Mouse (Mus musculus) forebrain, postnatal 0 days (tissue): ENCODE measurements around the gene Dnajc6. TPM values are rescaled to one million over a fixed set of nuclear protein-coding genes. Genes with fewer than 3 reads are reported as not detected.

Experiments used
- ATAC-seq: fragments of 200-750 bp; cut with Nextera tagmentation; 2 replicates; pipeline ENCODE4 v1.8.0; 2017; ENCODE audit warnings: mild to moderate bottlenecking, moderate library complexity
- DNase-seq: peaks from one replicate; pipeline ENCODE4 v3.0.0-alpha.2; 2015
- H3K27ac ChIP-seq: fragments of 300-500 bp; sonication (generic); 2 replicates; pipeline ENCODE4 v1.5.1; 2014; ENCODE audit warnings: low read depth, mild to moderate bottlenecking, antibody characterized with exemption, low read length, moderate library complexity, mixed read lengths
- H3K27me3 ChIP-seq: fragments of 300-500 bp; sonication (generic); 2 replicates; pipeline ENCODE4 v1.6.1; 2014; ENCODE audit warnings: mild to moderate bottlenecking, low read length, mixed read lengths; ENCODE audit not compliant: insufficient read depth
- H3K36me3 ChIP-seq: fragments of 300-500 bp; sonication (generic); 2 replicates; pipeline ENCODE4 v1.6.1; 2014; ENCODE audit warnings: mild to moderate bottlenecking, moderate library complexity; ENCODE audit not compliant: insufficient read depth
- H3K4me1 ChIP-seq: fragments of 300-500 bp; sonication (generic); 2 replicates; pipeline ENCODE4 v1.6.1; 2014; ENCODE audit warnings: antibody characterized with exemption; ENCODE audit not compliant: insufficient read depth
- H3K4me2 ChIP-seq: fragments of 300-500 bp; sonication (generic); 2 replicates; pipeline ENCODE4 v1.6.1; 2014; ENCODE audit warnings: low read depth, mild to moderate bottlenecking, moderate library complexity
- H3K4me3 ChIP-seq: fragments of 300-500 bp; sonication (generic); 2 replicates; pipeline ENCODE4 v1.5.1; 2014; ENCODE audit warnings: low read depth, low read length, mixed read lengths
- H3K9ac ChIP-seq: fragments of 300-500 bp; sonication (generic); 2 replicates; pipeline ENCODE4 v1.6.1; 2014; ENCODE audit warnings: mild to moderate bottlenecking
- H3K9me3 ChIP-seq: fragments of 300-500 bp; sonication (generic); 2 replicates; pipeline ENCODE4 v1.6.1; 2016; ENCODE audit warnings: low read length
- CTCF ChIP-seq: sonication (generic); IDR thresholded peaks from 2 replicates; pipeline ENCODE4 v1.5.1; 2016; ENCODE audit warnings: antibody characterized with exemption, control low read depth, low read depth
- WGBS: fragments of 180-500 bp; shearing (Covaris S2); extraction: QIAGEN DNeasy Blood & Tissue Kit; methylation state at CpG from one replicate; pipeline ENCODE4 v1.1.7; 2014; 5-methylcytosine and 5-hydroxymethylcytosine counted together
- polyA plus RNA-seq: library from polyadenylated mRNA; unstranded; fragments of >200 nt; fragmentation: Nextera tagmentation; extraction: Ambion mirVana; gene quantifications from 2 replicates; pipeline ENCODE4 v1.2.1, GENCODE M21; 2015
- total RNA-seq: library from RNA; depleted of rRNA; stranded (reverse); fragments of >200 nt; gene quantifications from 2 replicates; pipeline ENCODE4 v1.2.3, GENCODE M21; 2014

Gene Dnajc6
- total and polyA plus RNA-seq, 2 experiments from 2014 or later, result 46.0 to 153 TPM

DNA sequence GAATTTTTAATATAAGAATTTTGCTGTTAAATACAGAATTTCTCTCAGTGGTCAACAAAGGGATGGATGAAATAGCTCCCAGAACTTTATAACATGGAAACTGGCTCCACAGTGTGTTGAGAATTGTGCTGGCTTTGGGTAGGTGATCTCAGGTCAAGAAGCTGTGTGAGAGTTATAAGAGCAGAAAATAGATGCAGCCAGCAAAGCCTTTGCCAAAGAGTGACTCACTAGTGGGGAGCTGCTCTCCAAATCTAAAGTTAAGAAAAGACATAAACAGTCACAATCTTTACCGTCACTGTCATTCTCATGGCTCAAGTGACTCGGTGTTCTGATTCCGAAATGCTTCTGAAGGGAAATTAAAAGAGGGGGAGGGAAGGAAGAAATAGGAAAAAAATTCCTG, 23.7 kb upstream of the Dnajc6 start:
- TF ChIP-seq CTCF, result no peak
- no peak for ATAC-seq
- no peaks in the 10 kb centered on the region for H3K27me3 ChIP-seq
- no peak overlapping the region for H3K4me2 ChIP-seq
- H3K27ac ChIP-seq, result no peak overlapping the region
- no peak overlapping the region for H3K4me3 ChIP-seq
- H3K9me3 ChIP-seq, result no peaks in the 10 kb centered on the region
- DNase-seq, result no peak
- 82% methylated on average over 3 of the region's 3 CpGs for WGBS
- H3K9ac ChIP-seq, result no peak overlapping the region
- H3K4me1 ChIP-seq, result no peaks in the 10 kb centered on the region
- no peaks in the 10 kb centered on the region for H3K36me3 ChIP-seq

DNA sequence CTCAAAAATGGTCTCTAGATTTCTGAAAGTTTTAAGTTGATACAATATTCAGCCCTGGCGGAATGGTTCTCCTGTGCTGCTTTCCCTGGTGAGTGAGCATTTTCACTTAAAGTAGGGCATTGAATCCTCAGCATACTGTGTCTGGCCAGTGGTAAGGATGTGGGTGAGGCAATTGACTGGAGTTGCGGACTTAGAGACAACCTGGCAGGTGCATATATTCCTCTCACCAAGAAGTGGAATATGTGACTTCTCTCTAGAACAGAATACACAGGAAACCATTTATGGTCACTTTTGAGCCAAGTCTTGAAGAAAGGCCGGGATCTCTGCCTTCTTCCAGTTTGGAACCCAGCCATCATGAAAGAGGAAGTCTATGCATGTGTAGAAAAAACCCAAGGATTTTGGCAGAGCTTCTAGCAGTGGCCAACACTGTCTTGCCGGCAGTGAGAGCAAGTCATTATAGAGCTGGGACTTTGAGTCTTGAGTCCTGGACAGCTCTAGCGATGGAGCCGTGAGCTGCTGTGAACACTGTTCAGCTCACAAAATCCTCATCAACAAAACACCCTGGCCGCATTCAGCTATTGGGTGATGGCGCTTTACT, 6.0 kb upstream of the Dnajc6 start:
- no peak for TF ChIP-seq CTCF
- Histone ChIP-seq H3K4me2 (no peak overlapping the region), H3K27ac (no peak overlapping the region), H3K9ac (no peak overlapping the region), H3K4me1 (no peaks in the 10 kb centered on the region), H3K36me3 (no peaks in the 10 kb centered on the region), H3K4me3 (no peak overlapping the region), H3K9me3 (no peaks in the 10 kb centered on the region), H3K27me3 (no peaks in the 10 kb centered on the region)
- DNase-seq (no peak), ATAC-seq (no peak)
- 83% methylated on average over 8 of the region's 8 CpGs for WGBS

DNA sequence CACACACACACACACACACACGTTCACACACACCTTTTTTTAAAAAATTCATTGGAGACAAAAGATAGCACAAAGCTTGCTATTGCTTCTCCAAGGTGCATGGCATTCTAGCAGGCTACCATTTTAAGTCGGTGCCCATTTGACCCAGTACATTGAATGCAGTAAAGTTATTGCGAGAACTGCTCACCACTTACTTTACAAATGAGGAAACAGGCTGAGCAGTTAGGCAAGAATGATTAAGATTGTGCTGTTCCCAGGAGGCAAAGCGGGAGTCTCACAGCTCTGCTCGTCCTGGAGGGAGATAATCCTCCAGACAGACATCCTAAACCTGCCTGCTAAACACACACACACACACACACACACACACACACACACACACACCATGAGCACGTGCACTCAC, 4.7 kb upstream of the Dnajc6 start:
- H3K27ac ChIP-seq, result no peak overlapping the region
- no peak overlapping the region for H3K4me2 ChIP-seq
- no peaks in the 10 kb centered on the region for H3K9me3 ChIP-seq
- no peak overlapping the region for H3K4me3 ChIP-seq
- no peak overlapping the region for H3K9ac ChIP-seq
- no peaks in the 10 kb centered on the region for H3K36me3 ChIP-seq
- ATAC-seq (no peak), DNase-seq (no peak)
- no peaks in the 10 kb centered on the region for H3K4me1 ChIP-seq
- WGBS, result 75% methylated on average over 6 of the region's 6 CpGs
- TF ChIP-seq CTCF, result no peak
- peaks cover 5% of the 10 kb centered on the region for H3K27me3 ChIP-seq

DNA sequence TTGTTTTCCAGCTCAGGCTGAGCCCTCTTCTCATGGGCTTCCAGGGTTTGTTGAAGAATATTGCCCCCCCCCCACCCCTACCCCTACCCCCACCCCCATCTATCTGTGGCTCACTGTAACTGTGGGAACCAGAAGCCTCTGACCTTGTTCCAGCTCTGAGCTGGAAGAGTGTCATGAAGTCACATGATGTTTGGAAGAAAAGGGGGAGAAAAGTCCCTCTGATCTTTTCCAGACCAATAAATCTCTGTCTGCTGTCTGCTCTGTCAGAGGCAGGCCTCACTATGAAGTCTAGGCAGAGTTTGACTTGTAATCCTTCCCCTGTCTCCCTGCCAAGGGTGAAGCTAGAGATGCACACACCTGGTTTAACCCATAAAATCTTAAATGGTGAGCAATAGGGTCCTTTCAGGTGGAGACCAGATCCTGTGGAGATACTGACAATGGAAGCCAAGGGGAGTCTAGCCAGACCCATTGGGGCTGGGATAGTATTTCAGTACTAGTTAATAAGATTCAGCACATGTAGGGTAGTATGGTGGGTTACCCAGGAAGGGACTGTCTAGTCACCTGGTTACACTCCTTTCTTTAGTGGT, 2.7 kb upstream of the Dnajc6 start:
- Histone ChIP-seq H3K27ac (no peak overlapping the region), H3K4me1 (peaks cover 7% of the 10 kb centered on the region; the same call in 1 of the 2 replicates), H3K27me3 (peaks cover 5% of the 10 kb centered on the region), H3K4me3 (no peak overlapping the region), H3K4me2 (no peak overlapping the region), H3K36me3 (no peaks in the 10 kb centered on the region), H3K9ac (no peak overlapping the region), H3K9me3 (no peaks in the 10 kb centered on the region)
- TF ChIP-seq CTCF, result no peak
- DNase-seq (no peak), ATAC-seq (no peak)

DNA sequence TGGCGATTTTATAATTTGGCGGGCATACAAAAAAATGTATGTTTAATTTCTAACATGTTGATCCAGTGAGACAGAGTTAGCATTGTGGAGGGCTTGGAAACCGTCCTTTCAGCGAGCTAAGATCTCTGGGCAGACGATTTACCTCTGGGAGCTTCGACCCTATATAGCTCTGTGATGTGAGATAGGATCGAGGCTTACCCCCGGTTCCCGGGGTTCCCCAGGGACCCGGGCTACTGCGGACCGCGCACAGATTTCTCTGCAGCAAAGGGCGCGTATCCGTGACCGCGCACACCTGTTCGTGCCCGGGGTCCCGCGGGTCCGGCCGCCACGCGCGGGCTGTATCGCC, 287 bp upstream of the Dnajc6 start:
- 2% methylated on average over 28 of the region's 28 CpGs for WGBS
- ATAC-seq, result peak; percentile 53
- Histone ChIP-seq H3K27me3 (peaks cover 5% of the 10 kb centered on the region), H3K4me3 (peak overlapping the region; percentile 67), H3K9ac (peak overlapping the region; percentile 66), H3K27ac (no peak overlapping the region), H3K4me1 (peaks cover 7% of the 10 kb centered on the region; the same call in 1 of the 2 replicates), H3K4me2 (peak overlapping the region; percentile 92), H3K9me3 (no peaks in the 10 kb centered on the region), H3K36me3 (no peaks in the 10 kb centered on the region)
- TF ChIP-seq CTCF, result no peak
- no peak for DNase-seq

DNA sequence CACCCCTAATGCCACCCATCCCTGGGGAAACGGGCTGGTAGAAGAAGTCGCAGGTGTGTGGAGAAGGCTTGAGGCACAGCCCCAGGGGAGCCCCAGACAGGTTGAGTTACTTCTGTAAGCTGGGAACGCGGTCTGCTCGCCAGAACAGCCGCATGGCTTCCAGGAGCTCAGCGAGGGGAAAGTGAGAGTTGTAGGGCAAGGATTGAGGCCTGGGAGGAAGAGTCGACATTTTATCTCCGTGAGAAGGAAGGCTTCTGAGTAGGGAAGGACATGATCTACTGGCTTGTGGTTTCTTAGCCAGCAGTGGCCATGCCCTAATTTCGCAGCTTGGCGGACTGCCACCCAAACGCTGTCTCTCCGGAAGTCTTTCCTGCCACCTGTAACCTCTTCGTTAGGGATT, 888 bp downstream of the Dnajc6 start:
- Histone ChIP-seq H3K36me3 (no peaks in the 10 kb centered on the region), H3K9me3 (no peaks in the 10 kb centered on the region), H3K4me2 (peak overlapping the region; percentile 92), H3K27me3 (peaks cover 5% of the 10 kb centered on the region), H3K9ac (peak overlapping the region; percentile 66; the same call in 1 of the 2 replicates), H3K4me1 (peaks cover 7% of the 10 kb centered on the region; the same call in 1 of the 2 replicates), H3K27ac (no peak overlapping the region), H3K4me3 (peak overlapping the region; percentile 67)
- DNase-seq (peak; percentile 43), ATAC-seq (no peak)
- WGBS, result 5% methylated on average over 14 of the region's 14 CpGs
- TF ChIP-seq CTCF, result no peak

DNA sequence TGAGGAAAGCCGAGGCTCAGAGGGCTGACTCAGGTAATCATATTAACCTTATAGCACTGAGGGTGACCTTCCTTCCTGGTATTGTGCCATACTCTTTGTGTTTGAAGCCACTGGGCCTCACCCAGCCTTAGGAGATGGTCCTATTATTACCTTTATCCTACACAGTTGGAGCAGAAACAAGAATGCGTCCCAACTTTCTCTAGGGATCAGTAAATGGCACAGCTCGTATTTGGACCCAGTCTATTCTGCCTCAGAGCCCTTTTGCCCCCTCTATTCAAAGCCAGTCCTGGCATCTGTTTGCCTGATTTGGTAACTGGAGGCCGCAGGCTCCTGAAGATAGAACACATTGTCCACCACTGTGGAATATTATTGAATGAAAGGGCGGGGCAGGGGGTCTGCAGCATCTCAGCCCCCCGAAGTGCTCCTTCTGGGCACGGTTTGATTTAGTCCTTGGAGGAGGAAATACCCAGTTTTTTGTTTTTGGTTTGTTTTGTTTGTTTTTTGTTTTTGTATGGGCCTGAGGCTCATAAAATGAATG, 8.1 kb downstream of the Dnajc6 start:
- H3K9me3 ChIP-seq, result no peaks in the 10 kb centered on the region
- DNase-seq, result no peak
- H3K4me2 ChIP-seq, result no peak overlapping the region
- H3K27ac ChIP-seq, result no peak overlapping the region
- H3K36me3 ChIP-seq, result no peaks in the 10 kb centered on the region
- no peak overlapping the region for H3K9ac ChIP-seq
- WGBS, result 26% methylated on average over 7 of the region's 7 CpGs
- H3K27me3 ChIP-seq, result no peaks in the 10 kb centered on the region
- no peak overlapping the region for H3K4me3 ChIP-seq
- H3K4me1 ChIP-seq, result no peaks in the 10 kb centered on the region
- TF ChIP-seq CTCF, result no peak
- no peak for ATAC-seq
